13 mouse cellular contexts compared by ENCODE assay signal in the genomic region with DNA sequence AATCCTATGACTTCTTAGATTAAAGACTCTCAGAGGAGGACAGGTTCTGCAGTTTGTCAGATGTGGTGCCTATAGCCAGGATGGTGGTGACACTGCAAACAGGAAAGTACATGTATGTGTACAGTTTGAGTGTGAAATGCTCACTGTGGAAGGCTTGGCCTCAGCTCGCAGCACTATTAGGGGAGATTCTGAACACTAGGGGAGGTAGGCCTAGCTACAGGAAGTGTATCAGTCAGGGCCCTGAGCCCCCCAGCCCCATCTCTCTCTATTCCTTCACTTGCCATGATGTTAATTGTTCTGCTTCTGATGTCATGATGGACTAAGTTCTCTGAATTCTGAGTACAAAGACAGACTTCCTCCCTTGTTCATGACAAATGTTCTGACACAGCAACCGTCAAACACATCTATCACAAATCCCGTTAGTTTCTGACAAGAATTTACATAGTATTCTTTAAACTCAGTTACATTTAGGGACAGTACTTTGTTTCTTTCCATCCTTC.
"Had no signal": no experiment of that assay in that cellular context is flagged by ENCODE, and none has a peak within 500 bp of the region (broad histone marks: within the 10 kb centered on the region; RNA-seq: fewer than 3 reads in every experiment).

No protein-coding gene starts in this region.

- H3K4me3 ChIP-seq: left cerebral cortex, adult 2 months; limb, embryonic 15.5 days; liver, embryonic 12.5 days; midbrain, embryonic 13.5 days; neural tube, embryonic 15.5 days had no signal

- H3K9me3 ChIP-seq: limb, embryonic 15.5 days; liver, embryonic 12.5 days; midbrain, embryonic 13.5 days; neural tube, embryonic 15.5 days had no signal

- H3K4me2 ChIP-seq: limb, embryonic 15.5 days; liver, embryonic 12.5 days; lung, embryonic 14.5 days; midbrain, embryonic 13.5 days; neural tube, embryonic 15.5 days had no signal

- H3K27me3 ChIP-seq: limb, embryonic 15.5 days; liver, embryonic 12.5 days; midbrain, embryonic 13.5 days; neural tube, embryonic 15.5 days had no signal

- H3K4me1 ChIP-seq: limb, embryonic 15.5 days; midbrain, embryonic 13.5 days; neural tube, embryonic 15.5 days had no signal

- DNase-seq: kidney, adult 2 months; kidney, postnatal 25 days; lung, embryonic 14.5 days; lung, postnatal 10 days; lung, postnatal 4 days; right cerebral cortex, adult 18-20 months; right cerebral cortex, postnatal 25 days had no signal

- H3K27ac ChIP-seq: left cerebral cortex, adult 2 months; limb, embryonic 15.5 days; liver, embryonic 12.5 days; midbrain, embryonic 13.5 days; neural tube, embryonic 15.5 days had no signal

- ATAC-seq: intestine, embryonic 16.5 days; liver, embryonic 12.5 days; midbrain, embryonic 13.5 days had no signal

- H3K9ac ChIP-seq: limb, embryonic 15.5 days; liver, embryonic 12.5 days; lung, embryonic 14.5 days; midbrain, embryonic 13.5 days; neural tube, embryonic 15.5 days had no signal
